In the genomic region with DNA sequence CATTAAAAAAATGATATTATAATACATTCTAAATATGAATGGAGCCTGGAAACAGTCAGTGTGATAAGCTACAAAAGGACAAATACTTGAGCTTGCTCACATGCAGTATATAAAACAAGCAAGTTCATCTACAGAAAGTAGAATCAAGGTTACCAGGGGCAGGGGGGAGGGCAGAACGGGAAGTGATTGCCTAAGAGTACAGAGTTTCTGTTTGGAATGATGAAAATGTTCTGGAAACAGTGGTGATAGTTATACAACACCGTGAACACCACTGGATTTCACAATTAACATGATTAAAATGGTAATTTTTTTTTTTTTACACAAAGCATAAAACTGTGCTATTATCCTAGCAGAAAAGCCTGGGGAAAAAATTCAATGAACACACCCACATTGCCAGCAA, we compare ENCODE assay signal across 18 mouse cellular contexts. TPM values are rescaled to one million over a fixed set of nuclear protein-coding genes. Genes with fewer than 3 reads are reported as not detected.
A peak's percentile ranks its signal among the peaks of the same experiment; 100 is the strongest.
DNase-seq lines count a peak whose midpoint lies in the region.
"Had no signal": no experiment of that assay in that cellular context is flagged by ENCODE, and none has a peak within 500 bp of the region (broad histone marks: within the 10 kb centered on the region; RNA-seq: fewer than 3 reads in every experiment).

No protein-coding gene starts in this region.

- DNase-seq in adrenal gland, postnatal 10 days: peak; percentile 57
- DNase-seq in adrenal gland, adult 18-20 months (ENCODE audit: low spot score in 2 of 2): no peak
- DNase-seq in 416B (ENCODE audit: low read depth): peak; percentile 84
- DNase-seq in fibroblast of lung, adult 2 months (ENCODE audit: low read depth): peak; percentile 9
- DNase-seq in lung, postnatal 10 days: peak; percentile 22
- DNase-seq in cerebellum, postnatal 4 days (ENCODE audit: low spot score in 2 of 2): no peak
- no peak for DNase-seq in layer of hippocampus, adult 9-11 months
- DNase-seq in spleen, postnatal 36 days (ENCODE audit: low spot score in 2 of 2): no peak
- DNase-seq: cerebellum, adult 11 months; cerebellum, postnatal 36 days; forebrain, postnatal 0 days; gastrocnemius, adult 2 months; kidney, adult 11 months; kidney, postnatal 14 days; right cerebral cortex, adult 18-20 months; thymus, adult 2 months had no signal

RNA-seq across cellular contexts. Expression of a gene that starts 26.8 kb away (rescaled TPM):
- total RNA-seq in adrenal gland, postnatal 10 days (2021): not detected
- not detected for total RNA-seq in adrenal gland, adult 18-20 months (2021)
- total RNA-seq: forebrain, postnatal 0 days; gastrocnemius, adult 2 months; heart, postnatal 25 days; left cerebral cortex, adult 8-10 months had no signal

RNA-seq across cellular contexts. Expression of a gene that starts 54.6 kb away (rescaled TPM):
- total RNA-seq in adrenal gland, postnatal 10 days (2021): 10 to 100 TPM; 22.0 to 27.1 TPM
- 10 to 100 TPM; 22.8 to 23.0 TPM for total RNA-seq in adrenal gland, adult 18-20 months (2021)

Comparison
In these comparisons a context has a peak if more than half of its experiments do, and no peak if none do; other contexts are left out.
1. DNase-seq: peak in adrenal gland, postnatal 10 days (single experiment), 416B (single experiment), fibroblast of lung, adult 2 months (single experiment) and lung, postnatal 10 days (single experiment); none in adrenal gland, adult 18-20 months (0 of 2), cerebellum, postnatal 4 days (0 of 2), layer of hippocampus, adult 9-11 months (single experiment) and spleen, postnatal 36 days (0 of 2).